Mouse (Mus musculus) limb, embryonic 11.5 days (tissue): Measurements from ENCODE around the gene Zscan25. TPM values are rescaled to one million over a fixed set of nuclear protein-coding genes. Genes with fewer than 3 reads are reported as not detected.
"Not testable (repeated sequence)": the region's sequence is repeated elsewhere in the genome, so short reads cannot be mapped to it uniquely, and the experiment has no call there.

Experiments
- ATAC-seq: fragments of 200-750 bp; cut with Nextera tagmentation; 2 replicates; pipeline ENCODE4 v1.8.0; 2017; ENCODE audit warnings: low read depth; ENCODE audit not compliant: insufficient number of reproducible peaks, low FRiP score, low TSS enrichment
- DNase-seq: peaks from one replicate; pipeline ENCODE4 v3.0.0-alpha.2; 2015; ENCODE audit warnings: low spot score
- H3K27ac ChIP-seq: fragments of 300-500 bp; sonication (generic); replicated peaks from 2 replicates; pipeline ENCODE4 v1.5.1; 2014; ENCODE audit warnings: low read depth, mild to moderate bottlenecking, low read length
- H3K27me3 ChIP-seq: fragments of 300-500 bp; sonication (generic); 2 replicates; pipeline ENCODE4 v1.6.1; 2014; ENCODE audit warnings: mild to moderate bottlenecking, low read length, mixed read lengths; ENCODE audit not compliant: control insufficient read depth, insufficient read depth
- H3K36me3 ChIP-seq: fragments of 300-500 bp; sonication (generic); 2 replicates; pipeline ENCODE4 v1.6.1; 2014; ENCODE audit warnings: mild to moderate bottlenecking, low read length, moderate library complexity, mixed read lengths; ENCODE audit not compliant: control insufficient read depth, insufficient read depth
- H3K4me1 ChIP-seq: fragments of 300-500 bp; sonication (generic); 2 replicates; pipeline ENCODE4 v1.6.1; 2014; ENCODE audit warnings: low read length, mixed read lengths; ENCODE audit not compliant: control insufficient read depth, insufficient read depth
- H3K4me2 ChIP-seq: fragments of 300-500 bp; sonication (generic); 2 replicates; pipeline ENCODE4 v1.6.1; 2014; ENCODE audit warnings: low read depth, mild to moderate bottlenecking, moderate library complexity; ENCODE audit not compliant: severe bottlenecking
- H3K4me3 ChIP-seq: fragments of 300-500 bp; sonication (generic); 2 replicates; pipeline ENCODE4 v1.5.1; 2014; ENCODE audit warnings: low read depth, low read length
- H3K9ac ChIP-seq: fragments of 300-500 bp; sonication (generic); 2 replicates; pipeline ENCODE4 v1.6.1; 2014; ENCODE audit warnings: mild to moderate bottlenecking, low read length
- H3K9me3 ChIP-seq: fragments of 300-500 bp; sonication (generic); 2 replicates; pipeline ENCODE4 v1.6.1; 2016; ENCODE audit warnings: low read length; ENCODE audit not compliant: control insufficient read depth
- WGBS: fragments of 180-500 bp; shearing (Covaris S2); extraction: QIAGEN DNeasy Blood & Tissue Kit; methylation state at CpG from one replicate; pipeline ENCODE4 v1.1.7; 2014; 5-methylcytosine and 5-hydroxymethylcytosine counted together
- polyA plus RNA-seq: library from polyadenylated mRNA; unstranded; fragments of >200 nt; fragmentation: Nextera tagmentation; extraction: Ambion mirVana; gene quantifications from 2 replicates; pipeline ENCODE4 v1.2.1, GENCODE M21; 2014

The Zscan25 gene
- polyA plus RNA-seq, 1 experiment from 2014 or later = 0.40 TPM

DNA sequence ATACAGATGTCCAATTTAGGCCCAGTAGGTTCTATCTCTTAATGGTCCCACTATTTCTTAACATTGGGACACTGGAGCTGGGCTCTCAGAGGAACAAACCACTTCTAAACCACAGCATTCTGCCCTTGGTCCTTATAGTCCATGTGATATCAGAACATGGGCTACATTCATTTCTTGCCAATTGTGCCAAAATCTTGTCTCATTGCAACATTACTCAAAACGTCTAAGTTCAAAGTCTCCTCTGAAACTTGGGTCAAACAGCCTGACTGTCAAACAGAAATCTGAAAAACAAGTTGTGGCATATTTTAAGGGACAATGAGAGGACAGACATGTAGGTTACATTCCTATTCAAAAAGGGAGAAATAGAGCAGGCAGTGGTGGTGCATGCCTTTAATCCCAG, 36.8 kb downstream of the Zscan25 start:
- H3K4me3 ChIP-seq = no peak overlapping the region
- ATAC-seq (no peak), DNase-seq (no peak)
- no peak overlapping the region for H3K27ac ChIP-seq
- peaks cover 3% of the 10 kb centered on the region; the same call in 1 of the 2 replicates for H3K9me3 ChIP-seq
- H3K4me2 ChIP-seq = no peak overlapping the region
- H3K36me3 ChIP-seq = no peaks in the 10 kb centered on the region
- 94% methylated on average over 1 of the region's 1 CpGs for WGBS
- no peak overlapping the region for H3K9ac ChIP-seq
- no peaks in the 10 kb centered on the region for H3K4me1 ChIP-seq
- H3K27me3 ChIP-seq = no peaks in the 10 kb centered on the region

DNA sequence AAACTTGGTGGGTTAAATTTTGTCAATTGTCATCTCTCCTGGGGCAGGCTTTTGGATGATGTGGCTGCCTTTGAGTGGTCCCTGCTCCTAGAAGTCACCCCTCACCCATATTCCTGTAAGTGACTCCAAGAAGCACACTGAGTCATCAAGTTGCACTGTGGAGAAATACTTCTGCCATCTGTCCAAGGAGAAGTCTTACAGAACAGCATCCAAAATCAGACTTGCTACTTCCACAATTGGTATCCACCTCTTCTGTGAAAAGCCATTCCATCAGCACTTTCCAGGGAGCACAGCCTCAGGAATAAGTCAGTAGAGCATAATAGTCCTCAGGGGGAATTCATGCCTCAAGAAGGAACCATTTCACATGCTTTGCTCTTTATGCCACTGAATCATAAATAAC, 58.5 kb downstream of the Zscan25 start:
- not testable (repeated sequence) for H3K4me1 ChIP-seq, H3K4me2 ChIP-seq, H3K9me3 ChIP-seq, H3K27me3 ChIP-seq, H3K27ac ChIP-seq, ATAC-seq, H3K4me3 ChIP-seq, H3K36me3 ChIP-seq, DNase-seq, H3K9ac ChIP-seq

Other genes with a start within 250 kb of the Zscan25 start
- not detected in 2 replicates for gene Gm4871, start 247.7 kb upstream of the Zscan25 start, polyA plus RNA-seq
- not detected in 2 replicates for gene 1700018F24Rik, start 237.5 kb upstream of the Zscan25 start, polyA plus RNA-seq
- gene Arpc1a, start 196.7 kb upstream of the Zscan25 start, polyA plus RNA-seq = 148 and 152 TPM in 2 replicates
- gene Kpna7, start 196.5 kb upstream of the Zscan25 start, polyA plus RNA-seq = 0.13 and 0.14 TPM in 2 replicates
- gene Arpc1b, start 166.3 kb upstream of the Zscan25 start, polyA plus RNA-seq = 90.5 and 101 TPM in 2 replicates
- gene Pdap1, start 140.3 kb upstream of the Zscan25 start, polyA plus RNA-seq = 140 and 151 TPM in 2 replicates
- gene Bud31, start 140.1 kb upstream of the Zscan25 start, polyA plus RNA-seq = 286 and 287 TPM in 2 replicates
- 15.1 TPM in 2 replicates for gene Ptcd1, start 113.4 kb upstream of the Zscan25 start, polyA plus RNA-seq
- gene Cpsf4, start 113.3 kb upstream of the Zscan25 start, polyA plus RNA-seq = 39.8 and 40.6 TPM in 2 replicates
- 568 and 582 TPM in 2 replicates for gene Atp5j2, start 88.4 kb upstream of the Zscan25 start, polyA plus RNA-seq
- 5.9 and 8.4 TPM in 2 replicates for gene Zkscan14, start 78.6 kb upstream of the Zscan25 start, polyA plus RNA-seq
- 21.2 and 23.6 TPM in 2 replicates for gene Zkscan5, start 75.9 kb upstream of the Zscan25 start, polyA plus RNA-seq
- 34.4 and 37.8 TPM in 2 replicates for gene Zfp655, start 48.8 kb upstream of the Zscan25 start, polyA plus RNA-seq
- not detected in 2 replicates for gene Cyp3a57, start 64.8 kb downstream of the Zscan25 start, polyA plus RNA-seq
- gene Cyp3a16, start 189.2 kb downstream of the Zscan25 start, polyA plus RNA-seq = not detected in 2 replicates